Mouse (Mus musculus) neural tube, embryonic 10.5 days (tissue): ENCODE measurements around the gene Pigv.
A peak's percentile ranks its signal among the peaks of the same experiment; 100 is the strongest.
"Not testable (repeated sequence)": the region's sequence is repeated elsewhere in the genome, so short reads cannot be mapped to it uniquely, and the experiment has no call there.

ENCODE experiments used
- DNase-seq: peaks from one replicate; pipeline ENCODE4 v3.0.0-alpha.2; 2017; ENCODE audit warnings: low spot score; ENCODE audit errors: extremely low spot score

The Pigv gene

DNA sequence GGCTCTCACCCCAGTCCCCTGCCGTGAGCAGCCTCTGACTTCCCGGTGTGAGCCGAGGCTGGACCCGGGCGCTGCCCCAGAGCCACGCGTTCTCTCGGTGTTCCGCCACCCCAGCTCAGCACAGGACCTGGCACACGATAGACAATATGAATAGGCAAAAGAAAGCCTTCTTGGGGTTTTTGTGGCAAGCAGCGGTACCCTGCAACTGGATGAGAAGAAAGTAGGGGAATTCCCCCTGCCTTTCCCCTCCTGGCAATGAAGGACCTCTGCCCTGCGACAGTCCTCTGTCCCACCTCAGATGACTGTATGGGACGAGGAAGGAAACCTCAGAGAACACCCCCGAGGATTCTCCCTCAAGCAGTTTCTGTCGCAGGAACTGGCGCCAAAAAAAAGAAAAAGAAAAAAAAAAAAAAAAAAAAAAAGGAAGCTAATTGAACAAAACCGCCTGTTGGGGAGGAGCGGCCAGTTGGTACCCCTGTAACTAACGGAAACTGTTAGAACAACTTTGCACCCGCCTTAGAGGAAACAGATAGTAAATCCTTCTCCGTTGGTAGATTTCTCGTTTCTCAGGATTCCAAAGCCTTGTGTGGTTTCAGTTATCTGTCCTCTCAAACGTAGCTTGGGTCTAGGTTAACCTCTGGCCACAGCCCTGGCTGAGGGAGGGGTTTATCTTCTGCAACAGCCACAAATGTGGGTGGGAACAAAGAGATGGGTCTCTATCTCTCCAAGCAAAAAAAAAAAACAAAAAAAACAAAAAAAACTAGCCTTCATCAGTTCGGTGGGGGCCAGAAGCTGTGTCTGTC lies 599 bp upstream of the Pigv start:
- DNase-seq: no peak

DNA sequence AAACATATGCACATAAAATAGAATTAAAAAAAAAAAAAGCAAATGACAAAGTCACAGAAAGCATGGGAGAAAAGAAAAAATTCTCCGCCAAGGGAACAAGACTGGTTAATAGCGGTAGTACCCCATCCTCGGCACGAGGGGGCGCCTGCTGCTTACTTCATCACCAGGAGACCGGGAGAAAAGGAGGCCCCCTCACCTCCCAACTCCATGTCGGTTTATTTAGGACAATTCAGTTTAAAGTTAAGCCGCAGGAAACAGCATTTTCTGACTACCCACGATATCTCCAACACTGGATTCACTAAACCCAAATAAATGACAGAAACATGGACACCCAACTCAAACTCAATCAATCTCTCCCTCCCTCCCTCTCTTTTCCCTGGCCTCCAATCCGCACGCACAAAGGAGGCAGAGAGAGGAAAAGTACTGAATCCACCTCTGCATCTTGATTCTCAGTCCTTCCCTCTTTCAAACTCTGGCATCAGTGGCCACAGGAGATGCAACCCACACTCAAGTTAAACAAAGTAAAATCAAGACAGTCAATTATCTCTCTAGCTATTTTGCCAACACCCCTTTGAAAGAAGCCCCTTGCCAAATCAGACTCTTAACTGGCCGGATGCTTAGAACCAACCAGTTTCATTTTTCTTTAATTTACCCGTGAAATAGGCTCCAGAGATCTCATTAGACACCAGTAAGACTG lies 1.1 kb downstream of the Pigv start:
- peak; percentile 83 for DNase-seq

DNA sequence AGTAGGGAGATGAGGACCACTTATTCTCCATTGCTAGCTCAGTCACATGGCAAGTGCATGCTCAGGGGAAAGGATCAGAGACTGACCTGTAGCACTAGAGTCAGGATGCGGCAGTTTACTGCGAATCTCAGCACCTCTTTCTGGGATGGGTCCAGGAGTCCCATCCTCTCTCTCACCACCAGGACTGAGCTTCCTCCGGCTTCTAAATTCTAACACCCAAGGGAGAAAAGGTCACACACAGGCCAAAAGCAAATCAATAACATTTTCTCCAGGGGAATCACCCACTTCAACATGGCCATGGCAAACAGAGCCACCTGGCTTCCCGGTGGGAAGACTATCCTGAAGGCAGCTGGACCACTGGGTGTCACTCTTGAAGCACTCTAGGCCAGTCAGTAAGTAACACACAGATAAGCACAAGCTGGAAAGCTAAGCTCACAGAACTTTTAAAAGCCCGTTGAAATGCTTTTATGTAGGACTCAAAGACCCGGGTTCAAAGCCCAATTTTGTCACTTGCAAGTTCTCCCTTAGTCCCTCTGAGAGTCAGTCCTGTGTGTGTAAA lies 2.7 kb downstream of the Pigv start:
- DNase-seq: no peak

DNA sequence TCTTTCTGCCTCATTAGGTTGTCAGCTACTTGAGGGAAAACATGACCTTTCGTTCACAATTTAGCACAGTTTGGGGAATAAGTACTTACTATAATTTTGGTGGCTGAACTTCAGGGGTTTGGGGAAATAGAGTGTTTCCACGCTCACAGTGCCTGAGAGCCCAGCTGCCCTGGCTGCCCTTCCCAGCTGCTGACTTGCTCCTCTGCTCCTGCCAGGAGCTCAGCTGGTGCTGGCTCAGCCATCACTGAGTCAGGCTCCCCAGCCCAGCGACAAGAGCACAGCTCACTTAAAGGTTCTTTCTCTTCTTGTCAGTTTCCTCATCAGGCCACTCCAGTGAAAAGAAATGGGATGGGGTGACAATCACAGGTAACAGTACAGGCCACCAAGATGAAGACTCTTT lies 3.9 kb downstream of the Pigv start:
- no peak for DNase-seq

DNA sequence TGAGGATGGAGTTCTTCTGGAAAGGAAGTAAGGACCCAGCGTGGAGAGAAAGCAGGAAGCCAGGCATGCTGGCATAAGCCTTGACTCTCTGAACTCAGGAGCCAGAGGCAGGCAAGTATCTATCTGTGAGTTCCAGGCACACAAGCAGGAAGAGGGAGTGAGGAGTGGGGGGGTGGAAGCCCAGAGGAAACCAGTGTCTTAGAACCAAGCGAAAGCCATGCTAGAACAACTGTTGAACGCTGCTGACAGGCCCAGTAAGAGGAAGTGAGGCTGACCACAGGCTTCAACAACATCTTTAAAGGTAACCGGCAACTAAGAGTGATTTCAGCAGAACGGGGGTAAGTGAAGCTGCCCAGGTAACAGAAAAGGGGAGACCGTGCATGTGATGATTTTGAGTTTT lies 6.2 kb downstream of the Pigv start:
- DNase-seq: no peak

DNA sequence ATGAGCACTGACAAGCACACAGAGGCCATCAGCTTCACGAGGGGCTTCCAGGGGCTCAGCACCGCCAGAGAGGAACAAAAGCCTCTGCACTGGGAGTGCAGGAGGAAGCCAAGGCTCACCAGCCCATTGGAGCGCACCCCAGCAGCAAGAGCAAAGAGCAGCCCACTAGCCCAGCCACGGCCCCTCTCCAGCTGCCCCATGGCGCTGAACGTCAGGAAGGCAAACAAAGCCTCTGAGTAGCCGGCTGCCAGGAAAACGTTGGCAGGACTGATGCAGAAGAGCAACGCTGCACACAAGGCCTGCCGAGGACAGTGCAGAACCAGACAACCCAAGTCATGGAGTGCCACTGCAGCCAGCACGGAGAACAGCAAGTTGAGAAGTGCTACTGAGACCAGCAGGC lies 7.3 kb downstream of the Pigv start:
- peak; percentile 7 for DNase-seq

DNA sequence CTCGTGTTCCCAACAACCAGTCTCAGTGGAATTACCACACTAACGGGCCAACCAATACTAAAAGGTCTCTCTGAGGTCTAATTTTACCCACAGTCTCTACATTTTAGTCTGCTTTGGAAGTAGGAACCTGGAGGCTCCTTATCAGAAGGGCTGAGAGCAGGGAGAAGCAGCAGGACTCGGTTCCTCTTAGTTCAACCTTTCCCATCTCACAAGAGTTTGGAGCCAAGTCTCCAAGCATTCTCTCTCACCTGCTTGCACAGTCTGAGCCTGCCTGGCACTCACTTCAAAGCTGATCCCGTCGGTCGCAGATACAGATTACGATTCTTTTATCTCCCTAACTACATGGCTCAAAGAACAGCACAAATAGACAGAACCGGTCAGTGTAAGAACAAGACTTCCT lies 9.5 kb downstream of the Pigv start:
- no peak for DNase-seq

DNA sequence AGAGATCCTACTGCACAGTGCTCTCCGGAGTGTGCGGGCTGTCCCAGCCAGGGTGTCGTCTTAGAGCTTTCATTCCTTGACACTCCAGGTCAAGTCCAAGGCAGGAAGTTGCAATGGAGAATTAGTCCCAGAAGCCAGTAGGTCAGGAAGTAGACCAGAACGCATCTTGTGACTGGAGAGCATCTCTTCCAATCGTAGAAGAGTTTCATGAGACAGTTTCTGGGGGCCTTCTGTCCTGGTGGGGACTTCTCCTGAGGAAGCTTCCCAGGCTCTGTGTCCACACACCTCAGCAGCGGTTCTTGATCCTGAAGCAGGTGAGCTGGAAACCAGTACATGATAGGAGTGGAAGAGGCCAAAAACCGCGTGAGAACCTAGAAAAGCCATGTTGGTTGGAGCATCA lies 10.0 kb downstream of the Pigv start:
- no peak for DNase-seq

DNA sequence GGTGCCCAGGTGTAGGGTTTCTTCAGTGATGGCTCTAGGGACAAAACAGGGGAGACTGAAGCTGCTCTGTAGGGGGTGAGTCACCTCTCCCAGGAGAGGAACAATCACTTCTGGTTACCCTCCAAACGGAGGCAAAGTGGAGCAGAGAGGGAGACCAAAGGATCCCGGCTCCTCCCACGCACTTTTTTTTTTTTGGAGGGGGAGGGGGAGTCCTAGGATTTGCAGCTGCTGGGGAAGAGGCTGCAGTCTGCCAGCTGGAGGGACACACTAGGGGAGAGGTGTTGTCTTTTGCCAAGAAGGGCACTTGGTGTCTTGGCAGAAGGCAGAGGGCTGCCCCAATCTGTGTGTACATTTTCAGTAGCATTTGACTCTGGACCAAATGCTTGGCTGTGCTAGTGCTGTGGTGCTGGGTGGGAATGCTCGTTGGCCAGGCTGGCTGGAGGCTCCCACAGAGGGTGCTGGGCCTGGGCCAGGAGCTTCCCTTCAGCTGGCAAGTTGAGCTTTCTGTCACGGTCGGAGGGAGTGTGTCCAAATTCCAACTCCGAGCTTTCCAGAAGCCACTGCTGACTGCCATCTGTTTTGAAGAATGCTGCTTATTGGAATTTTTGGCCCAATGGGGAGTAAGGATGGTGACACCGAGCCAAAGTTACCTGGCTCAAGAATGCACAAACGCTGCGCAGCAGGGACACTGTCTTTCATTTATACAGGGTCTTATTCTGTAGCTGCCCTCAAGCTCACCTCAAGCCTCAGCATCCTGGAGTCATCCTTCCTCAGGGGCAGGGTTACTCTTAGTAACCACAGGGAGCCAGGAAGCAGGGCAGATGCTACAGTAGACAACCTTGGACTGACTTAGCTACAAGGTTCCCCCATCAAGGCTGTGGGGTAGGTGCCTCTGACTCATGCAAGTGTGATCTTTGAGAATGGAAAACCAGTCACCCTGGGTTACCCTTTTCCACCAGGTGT lies 12.0 kb downstream of the Pigv start:
- DNase-seq: no peak

DNA sequence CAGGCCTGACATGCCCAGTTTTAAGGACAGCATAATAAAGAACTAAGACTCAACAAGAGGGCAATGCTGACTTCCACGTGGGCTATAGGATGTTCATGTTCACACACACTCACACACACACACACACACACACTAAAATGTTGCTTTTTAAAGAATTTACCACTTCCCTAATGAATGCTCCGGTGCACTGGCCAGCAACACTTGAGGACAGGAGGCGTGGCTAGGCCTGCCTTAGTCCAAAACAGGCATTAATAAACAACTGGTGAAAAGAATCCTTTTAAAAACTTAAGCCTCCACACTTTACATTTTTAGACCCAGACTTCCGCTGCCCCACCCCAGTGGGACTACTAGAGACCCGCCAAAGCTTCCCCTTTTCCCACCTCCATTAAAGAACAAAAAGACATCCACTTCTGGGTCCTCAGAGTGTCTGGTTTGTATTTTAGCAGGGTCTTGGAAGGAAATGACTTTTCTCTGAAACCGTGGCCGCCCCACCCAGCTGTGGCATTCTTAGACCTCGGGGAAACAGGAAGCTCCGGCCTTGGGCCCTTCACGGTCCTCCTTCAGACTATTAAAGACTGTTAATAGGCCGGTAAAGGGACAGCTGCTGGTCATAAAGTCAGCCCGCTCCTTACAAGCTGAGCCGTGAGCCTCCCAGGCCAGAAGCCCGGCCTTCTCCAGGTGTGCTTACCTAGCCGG lies 12.8 kb downstream of the Pigv start:
- DNase-seq: peak; percentile 33

DNA sequence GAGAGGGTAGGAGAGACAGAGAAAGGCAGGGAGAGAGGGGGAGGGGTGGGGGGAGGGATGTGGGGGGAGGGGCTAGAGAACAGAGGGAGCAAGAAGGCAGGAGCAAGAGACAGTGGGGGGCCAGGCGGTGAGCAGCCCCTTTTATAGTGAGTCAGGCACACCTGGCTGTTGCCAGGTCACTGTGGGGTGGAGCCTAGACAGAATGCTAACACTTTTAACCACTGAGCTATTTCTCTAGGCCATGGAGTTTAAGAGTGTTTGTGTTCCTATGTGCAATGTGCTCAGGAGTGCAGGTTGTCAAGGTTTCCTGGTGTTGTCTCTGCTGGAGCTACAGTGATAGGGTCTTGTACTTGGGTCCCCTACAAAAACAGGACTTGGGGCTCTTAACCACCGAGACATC lies 13.7 kb downstream of the Pigv start:
- DNase-seq: no peak

DNA sequence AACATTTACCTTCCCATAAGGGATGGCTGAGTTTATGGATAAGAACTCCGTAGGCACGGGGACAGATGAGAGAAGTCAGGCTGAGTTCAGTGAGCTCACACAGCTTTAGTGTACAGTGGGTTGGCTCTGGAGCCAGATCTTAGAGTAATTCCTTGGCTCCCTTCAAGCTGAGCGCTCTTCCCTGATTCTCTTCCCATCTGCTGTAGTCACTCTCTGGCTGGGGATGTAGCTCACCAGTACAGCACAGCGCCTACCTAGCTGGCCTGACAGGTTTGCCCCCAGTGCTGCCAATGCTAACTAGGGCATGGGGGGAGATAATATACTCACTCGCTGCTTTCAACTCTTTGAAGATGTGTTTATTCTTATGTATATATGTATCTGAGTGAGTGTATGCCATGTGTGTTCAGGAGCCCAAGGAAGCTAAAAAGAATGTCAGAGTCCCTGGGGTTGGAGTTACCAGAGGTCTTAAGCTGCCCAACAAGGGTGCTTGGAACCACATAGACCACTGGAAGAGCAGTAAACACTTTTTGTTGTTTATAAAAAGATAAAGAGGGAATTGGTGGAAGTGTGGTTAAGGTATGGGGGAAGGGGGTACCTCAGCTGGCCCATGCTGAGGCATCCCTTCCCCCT lies 14.5 kb downstream of the Pigv start:
- DNase-seq: no peak

DNA sequence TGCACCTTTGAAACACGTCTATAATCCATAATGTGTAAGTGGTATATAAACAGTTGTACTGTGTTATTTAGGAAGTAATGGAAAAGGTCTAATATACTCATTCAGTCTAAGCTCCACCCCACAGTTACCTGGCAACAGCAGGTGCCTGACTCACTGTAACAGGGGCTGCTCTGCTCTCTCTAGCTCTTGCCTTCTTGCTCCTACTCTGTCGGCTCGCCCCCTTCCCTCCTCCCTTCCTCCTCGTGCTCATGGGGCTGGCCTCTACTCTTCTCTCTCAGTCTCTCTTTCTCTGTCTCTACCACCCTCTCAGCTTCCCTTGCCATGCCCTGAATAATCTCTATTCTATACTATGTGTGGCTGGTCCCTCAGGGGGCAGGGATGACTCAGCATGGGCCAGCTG lies 15.4 kb downstream of the Pigv start:
- DNase-seq: no peak

DNA sequence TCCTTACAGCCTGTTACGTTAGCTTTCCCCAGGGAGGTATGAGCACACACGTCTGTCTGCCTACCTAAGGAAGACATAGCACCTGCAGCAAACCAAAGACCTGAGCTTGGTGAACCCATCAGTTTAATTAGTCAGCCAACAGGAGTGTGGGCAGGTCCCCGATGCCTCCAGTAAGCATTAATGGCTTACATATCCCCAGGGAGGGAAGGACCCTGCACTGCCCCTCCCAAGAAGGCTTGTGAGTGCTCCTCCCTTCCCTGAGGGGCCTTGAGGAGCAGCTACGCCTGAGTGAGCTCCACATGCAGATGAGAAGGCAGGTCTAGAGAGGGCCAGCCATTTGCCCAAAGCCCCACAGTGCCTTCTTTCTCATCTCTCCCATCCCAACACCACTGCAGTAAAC lies 16.2 kb downstream of the Pigv start:
- DNase-seq: no peak

DNA sequence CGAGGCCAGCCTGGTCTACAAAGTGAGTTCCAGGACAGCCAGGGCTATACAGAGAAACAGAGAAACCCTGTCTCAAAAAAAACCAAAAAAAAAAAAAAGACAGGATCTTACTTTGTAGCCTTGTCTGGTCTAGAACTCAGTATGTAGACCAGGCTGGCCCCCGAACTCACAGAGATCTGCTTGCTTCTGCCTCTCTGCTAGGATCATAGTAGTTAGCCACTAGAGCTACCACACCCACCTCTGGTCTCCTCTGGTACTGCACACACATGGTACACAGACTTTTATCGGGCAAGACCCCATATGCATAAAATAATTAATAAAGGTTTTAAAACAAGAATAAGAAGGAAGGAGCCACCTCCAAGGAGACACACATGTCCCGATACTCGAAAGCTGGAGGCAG lies 18.4 kb downstream of the Pigv start:
- not testable (repeated sequence) for DNase-seq

DNA sequence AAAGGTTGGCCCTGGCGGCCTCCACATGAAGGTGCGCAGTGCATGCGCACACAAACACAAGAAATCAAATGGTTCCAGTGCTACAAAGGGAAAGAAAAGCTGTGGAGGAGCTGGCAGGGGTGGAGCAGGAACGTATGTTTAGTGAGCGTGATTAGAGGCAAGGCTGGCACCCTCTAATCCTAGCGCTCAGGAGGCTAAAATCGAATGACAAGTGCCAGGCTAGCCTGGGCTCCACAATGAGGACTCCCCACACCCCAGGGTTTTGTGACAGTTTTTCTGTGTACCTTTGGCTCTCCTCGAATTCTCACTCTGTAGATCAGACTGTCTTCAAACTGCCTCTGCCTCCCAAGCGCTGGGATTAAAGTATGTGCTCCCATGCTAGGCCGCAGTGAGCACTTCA lies 19.7 kb downstream of the Pigv start:
- no peak for DNase-seq

DNA sequence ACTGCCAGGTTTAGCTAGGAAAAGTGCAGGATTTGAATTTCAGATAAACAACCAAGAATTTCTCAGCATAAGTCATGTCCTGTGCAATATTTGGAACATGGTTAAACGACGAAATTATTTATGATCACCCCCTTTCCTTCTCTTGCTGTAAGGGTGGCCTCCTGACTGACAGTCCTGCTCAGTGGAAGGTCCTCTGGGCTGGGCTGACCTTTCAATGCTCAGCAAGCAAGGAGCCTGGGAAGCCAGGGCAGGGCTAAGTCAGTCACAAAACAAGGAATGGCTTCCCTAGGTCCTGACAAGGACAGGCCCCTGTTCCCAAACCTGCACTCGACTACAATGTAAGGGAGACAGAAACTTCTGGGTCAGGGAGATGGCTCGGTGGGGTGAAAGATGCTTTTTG lies 20.5 kb downstream of the Pigv start:
- no peak for DNase-seq

DNA sequence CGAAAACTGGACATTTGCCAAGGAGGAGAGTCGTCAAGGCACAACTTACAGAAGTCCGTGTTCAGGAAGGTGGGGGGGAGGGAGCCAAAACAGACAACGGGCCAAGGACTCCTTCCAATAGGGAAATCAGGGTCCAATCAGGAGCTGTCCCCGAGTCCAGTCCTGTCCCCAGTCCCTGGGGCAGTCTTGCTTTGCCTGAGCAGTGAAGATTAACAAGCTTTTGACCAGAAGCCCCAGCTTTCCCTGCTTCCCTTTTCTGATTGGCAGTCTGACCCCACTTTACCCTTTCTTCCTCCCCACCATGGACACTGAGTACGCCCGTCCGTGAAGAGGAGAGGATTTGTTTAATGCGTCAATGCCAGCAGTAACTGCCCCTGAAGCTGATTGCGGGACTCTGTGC lies 21.0 kb downstream of the Pigv start:
- DNase-seq: no peak

DNA sequence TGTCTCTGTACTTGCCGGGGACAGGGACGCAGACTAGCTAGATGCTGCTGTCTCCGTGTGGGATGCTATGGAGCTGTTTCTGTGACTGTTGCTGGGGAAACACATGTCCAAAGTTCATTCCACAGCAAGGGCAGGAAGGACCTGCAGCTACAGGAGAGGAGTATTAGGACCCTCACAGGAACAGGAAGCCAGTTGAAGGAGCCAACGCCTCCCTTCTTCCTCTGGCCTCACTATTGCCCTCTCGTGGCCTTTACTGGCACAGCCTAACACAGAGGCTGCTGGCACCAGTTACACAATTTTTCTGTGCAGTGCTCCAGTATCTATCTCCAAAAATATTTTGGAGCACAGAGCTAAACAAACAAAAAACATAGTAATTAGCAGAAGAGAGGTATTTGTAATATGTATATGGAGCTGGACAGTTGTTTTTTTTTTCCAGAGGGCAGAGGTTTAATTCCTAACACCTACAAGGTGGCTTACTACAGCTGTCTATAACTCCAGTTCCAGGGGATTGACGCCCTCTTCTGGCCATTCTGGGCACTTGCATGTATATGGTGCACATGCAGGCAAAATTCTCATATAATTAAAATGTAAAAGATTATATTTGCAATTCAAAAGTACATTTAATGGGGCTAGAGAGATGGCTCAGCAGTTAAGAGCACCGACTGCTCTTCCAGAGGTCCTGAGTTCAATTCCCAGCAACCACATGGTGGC lies 22.3 kb downstream of the Pigv start, which contains the start of gene Zdhhc18:
Zdhhc18 (minus strand) TSS at position 166 of the 711 bp plus-strand sequence.
- peak; percentile 75 for DNase-seq

DNA sequence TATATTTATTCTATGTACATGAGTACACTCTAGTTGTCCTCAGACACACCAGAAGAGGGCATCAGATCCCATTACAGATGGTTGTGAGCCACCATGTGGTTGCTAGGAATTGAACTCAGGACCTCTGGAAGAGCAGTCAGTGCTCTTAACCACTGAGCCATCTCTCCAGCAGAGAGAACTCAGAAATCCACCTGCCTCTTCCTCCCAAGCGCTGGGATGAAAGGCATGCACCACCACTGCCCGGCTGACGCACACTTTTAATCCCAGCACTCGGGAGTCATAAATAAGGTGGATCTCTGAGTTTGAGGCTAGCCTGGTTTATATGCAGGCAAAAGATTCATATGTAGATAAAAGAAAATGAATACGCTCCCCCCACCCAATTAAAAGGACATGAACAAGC lies 23.0 kb downstream of the Pigv start:
- not testable (repeated sequence) for DNase-seq
